Mouse (Mus musculus): ENCODE data around the gene Amelx.
A peak's percentile ranks its signal among the peaks of the same experiment; 100 is the strongest.

Amelx gene

DNA sequence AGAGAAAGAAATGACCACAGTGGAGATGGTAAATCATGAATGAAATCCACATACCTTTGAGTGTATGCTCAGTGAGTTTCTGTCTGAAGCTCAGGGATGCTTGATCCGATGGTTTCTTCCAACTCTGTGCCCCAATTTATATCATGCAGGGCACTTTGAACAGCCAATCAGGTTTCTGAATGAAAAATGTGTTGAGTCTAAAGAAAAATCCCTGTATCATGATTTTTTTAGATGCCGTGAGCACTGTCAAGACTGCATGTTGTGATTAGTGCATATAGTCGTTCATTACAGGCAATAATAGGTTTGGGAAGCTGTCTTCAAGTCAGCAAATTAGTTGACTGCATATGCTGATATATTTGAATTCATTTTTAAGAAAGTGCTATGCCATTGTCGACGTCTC is at the start of gene Amelx:
TSS of gene Amelx (minus strand) at position 101 of the 400 bp plus-strand sequence.
- no peak for DNase-seq

DNA sequence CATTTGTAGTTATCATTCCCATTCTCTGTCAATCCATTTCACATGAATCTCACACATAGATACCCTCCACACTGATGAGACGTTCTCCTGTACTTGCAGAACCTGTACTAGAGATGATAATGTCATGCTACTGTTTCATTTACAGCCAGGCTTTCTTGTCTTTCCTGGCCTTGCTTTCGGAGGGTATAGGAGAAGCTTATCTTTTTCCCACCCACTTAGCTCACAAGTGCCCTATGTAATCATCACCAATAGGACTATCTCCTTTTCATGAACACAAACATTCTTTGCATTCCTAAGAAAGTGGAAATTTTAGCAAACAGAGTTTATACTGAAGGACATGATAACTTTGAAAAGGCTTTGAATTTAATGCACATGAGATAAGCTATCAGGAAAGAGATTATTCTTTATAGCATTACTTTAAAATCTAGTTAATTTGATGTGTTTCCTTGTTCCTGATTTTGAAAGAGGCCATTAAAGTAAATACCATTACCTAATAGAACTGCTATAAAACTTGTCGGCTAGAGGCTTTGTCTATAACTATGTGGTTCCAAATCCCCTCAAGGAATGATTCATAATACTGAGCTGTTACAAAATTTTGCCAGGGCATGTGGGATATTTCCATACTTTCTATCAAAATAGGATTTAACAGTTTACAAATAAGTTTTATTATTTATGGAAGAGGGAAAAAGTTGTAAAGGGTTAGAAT is 35.5 kb upstream of the Amelx start:
- DNase-seq, result no peak

DNA sequence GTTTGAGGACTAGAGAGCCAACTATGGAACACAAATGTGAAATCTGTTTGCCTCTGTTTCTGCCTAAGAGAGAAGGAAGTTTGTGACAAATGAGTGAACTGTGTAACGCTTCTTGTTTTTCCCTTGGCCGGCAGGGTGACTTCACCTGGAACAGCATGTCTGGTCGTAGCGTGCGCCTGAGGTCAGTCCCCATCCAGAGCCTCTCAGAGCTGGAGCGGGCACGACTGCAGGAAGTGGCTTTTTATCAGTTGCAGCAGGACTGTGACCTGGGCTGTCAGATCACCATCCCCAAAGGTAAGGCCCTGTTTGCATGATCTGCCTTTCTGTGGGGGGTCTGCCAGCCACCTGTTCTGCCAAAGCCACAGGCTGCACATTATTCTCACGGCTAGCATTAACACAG is 33.1 kb upstream of the Amelx start:
- DNase-seq, result no peak

DNA sequence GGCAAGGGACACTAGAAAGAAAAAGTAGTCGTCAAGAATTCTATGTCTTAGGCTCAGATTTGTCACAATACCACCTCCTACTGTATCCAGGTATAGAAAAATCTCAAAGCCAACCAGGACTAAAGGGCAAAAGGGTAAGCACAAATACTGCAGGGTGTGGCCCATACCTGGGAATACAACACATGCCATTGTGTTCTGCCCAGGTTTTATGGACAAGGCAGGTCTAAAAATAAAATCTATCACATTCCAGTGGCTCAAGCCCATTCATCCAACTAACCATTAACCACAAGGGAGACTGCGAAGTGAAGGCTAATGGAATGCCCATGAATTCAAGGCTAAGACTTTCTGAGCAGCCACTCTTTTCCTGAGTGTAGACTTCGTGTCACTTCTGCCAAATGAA is 23.0 kb upstream of the Amelx start:
- DNase-seq, result no peak

DNA sequence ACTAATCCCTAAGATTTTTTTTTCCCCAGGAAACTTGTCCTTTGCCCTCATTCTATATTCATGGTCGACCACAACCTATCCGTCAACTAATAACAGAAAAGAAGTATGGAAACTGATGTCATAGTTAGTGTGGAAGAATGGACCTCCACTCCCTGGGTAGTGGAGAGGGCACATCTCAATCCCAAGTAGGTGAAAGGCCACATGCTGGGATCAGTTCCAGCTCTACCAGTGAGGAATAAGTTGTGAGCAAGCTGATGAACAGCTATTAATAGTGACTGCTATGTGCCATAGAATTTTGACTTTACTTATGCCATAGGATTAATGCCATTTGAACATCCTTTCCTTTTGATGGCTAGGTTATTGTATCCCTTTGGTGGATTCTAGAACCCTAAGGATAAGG is 8.4 kb downstream of the Amelx start:
- no peak for DNase-seq

DNA sequence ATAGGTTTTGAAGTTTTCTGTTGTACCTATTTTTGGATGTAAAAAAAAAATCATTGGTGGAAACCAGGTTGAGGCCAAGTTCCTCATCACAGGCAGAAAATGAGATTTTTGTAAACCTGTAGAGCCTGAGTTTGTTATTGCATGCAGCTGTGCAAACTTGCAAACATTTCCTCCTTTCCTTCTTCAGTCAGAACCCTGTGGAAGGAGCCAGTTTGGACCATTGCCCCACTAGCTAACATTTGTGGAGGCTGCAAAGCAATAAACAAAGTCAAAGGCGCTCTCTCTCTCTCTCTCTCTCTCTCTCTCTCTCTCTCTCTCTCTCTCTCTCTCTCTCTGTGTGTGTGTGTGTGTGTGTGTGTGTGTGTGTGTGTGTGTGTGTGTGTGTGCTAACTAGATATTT is 13.2 kb downstream of the Amelx start:
- DNase-seq, result peak; percentile 3 to 16

DNA sequence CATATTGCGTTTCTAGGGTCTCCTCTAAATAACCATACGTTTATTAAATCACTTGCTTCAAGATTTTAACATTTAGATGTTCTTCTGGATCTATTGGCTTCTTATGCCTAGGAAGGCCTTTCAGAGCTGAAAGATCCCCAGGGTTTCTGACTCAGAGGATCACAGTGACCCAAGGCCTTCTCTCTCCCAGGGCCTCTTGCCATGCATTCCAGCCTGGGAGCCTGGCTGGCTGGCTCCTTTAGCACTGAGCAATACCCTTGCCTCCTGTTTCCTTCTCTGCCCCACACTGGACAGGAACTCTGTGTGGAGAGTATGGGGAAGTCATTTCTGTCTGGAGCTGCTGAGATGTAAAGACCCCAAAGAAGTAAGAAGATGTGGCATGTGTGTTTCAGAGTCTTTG is 16.0 kb downstream of the Amelx start:
- no peak for DNase-seq

DNA sequence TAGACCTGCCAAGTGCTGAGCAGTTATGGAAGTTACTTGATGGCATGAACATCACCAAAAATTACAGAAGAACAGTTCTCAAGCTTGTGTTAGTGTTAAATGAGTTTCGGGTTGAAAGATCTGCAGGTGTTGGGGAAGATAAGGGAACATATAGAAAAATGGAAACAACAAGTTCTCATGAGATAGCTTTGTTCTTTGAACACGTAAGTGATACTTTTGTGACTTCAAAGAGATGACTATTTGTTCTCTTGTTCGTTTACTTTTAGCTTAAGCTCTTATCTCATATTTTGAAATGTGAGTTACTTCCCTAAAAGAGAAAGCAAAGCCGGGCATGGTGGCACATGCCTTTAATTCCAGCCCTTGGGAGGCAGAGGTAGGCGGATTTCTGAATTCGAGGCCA is 28.6 kb downstream of the Amelx start:
- DNase-seq, result no peak

DNA sequence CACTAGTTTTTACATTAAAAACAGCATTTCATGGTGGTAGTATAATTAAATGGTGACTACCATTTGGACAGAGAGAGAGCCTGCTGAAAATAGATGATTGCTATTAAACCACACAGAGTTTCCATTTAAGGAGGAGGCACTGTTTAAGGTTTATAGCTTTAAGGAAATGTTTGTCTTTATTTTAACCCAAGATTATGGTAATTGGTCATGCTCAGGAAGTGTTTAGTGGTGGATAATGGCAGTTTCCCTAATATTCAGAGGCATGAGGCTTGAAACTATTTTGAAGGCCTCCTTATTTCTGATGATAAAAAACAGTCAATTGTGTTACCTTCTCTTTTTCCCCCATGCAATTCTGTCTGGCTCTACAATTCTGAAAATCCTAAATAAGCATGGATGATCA is 33.2 kb downstream of the Amelx start:
- no peak for DNase-seq

DNA sequence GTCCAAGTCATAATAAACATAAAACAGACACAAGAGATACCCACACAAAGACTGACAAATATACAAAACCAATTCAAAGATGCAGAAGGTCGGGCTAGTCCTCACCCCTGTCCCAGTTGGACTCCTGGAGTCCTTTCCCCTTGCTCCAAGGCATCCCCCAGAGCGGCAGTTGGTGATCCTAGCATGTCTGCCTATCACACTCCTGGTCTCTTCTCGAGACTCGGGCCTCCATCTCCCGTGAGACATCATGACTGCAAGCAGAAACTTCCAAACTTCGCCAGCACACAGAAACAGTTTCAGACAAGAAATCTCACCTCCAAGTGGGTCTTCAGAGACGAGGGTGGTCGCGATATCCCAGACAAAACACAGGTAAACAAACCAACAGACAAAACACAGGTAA is 46.5 kb downstream of the Amelx start:
- DNase-seq, result no peak

DNA sequence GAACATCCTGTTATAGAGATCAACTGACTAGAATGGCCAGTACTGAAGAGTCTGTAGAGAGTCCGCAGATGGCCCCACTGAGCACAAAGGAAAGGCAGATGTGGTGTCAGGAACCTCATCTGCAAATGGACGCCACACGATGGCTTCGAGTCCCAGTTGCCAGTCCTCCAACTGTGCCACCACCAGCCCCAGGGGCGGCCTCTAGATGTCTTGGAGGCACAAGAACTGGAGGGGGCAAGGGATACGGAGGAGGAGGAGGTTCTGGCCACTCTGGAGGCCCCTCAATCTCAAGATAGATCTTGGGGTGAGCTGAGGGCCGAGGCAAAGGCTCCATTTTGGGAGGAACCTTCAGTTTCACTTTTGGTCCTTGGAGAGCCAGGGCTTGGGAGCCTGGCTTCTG is 47.2 kb downstream of the Amelx start:
- no peak for DNase-seq

Measured in lung, adult 18-20 months (tissue).